Mouse (Mus musculus): ENCODE measurements around the gene Gm2022. TPM values are rescaled to one million over a fixed set of nuclear protein-coding genes. Genes with fewer than 3 reads are reported as not detected.
"Not testable (repeated sequence)": the region's sequence is repeated elsewhere in the genome, so short reads cannot be mapped to it uniquely, and the experiment has no call there.

The Gm2022 gene
- not detected in 2 replicates for polyA plus RNA-seq (2015; fragmentation: Nextera tagmentation; extraction: Ambion mirVana)

DNA sequence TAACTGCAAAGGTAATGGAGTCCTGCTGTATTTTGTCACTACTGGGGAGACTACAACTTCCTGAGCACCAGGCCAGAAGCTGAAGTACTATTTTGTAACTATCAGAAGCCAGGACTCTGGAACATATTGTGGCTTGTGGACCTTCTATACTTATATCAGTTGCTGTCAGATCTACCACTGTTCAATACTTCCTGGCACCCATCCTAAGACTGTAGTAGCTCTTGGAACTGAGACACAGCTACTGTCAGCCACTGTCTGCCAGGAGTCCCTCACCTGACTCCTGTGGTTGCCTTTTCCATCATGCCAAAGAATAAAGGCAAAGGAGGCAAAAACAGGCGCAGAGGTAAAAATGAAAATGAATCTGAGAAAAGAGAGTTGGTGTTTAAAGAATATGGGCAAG, at the start of gene Gm2022:
Gm2022 (plus strand) TSS at position 301 of the 400 bp plus-strand sequence.
- H3K36me3 ChIP-seq; H3K9me3 ChIP-seq; H3K27ac ChIP-seq; H3K4me2 ChIP-seq (replicated peaks); H3K27me3 ChIP-seq; H3K4me3 ChIP-seq; H3K9ac ChIP-seq; ATAC-seq (ENCODE audit: low FRiP score, low read depth); H3K4me1 ChIP-seq: not testable (repeated sequence)
- 89% methylated on average over 1 of the region's 1 CpGs for WGBS

DNA sequence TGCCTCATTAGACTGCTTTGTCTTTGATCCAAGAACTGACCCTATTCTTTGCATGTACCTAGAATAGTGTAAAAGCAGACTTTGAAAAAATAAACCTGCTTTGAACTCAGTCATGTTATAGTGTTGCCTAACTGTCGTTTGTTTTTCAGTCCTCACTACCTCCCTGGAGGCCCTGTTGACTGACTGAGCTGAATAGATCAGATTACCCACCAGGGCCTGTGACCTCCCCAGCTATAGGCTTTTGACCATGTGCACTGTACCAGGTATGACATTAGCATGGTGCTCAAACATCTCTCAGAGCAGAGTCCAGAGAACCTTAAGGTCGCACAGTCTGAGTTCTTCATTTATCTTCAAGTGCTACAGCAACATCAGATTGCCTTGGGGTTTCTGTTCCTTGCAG, 44.5 kb upstream of the Gm2022 start:
- H3K27me3 ChIP-seq; H3K27ac ChIP-seq; H3K4me3 ChIP-seq; H3K4me1 ChIP-seq; H3K36me3 ChIP-seq; H3K4me2 ChIP-seq (replicated peaks); H3K9me3 ChIP-seq; H3K9ac ChIP-seq; ATAC-seq (ENCODE audit: low FRiP score, low read depth): not testable (repeated sequence)
- WGBS = no CpG with 5 or more reads among the region's 2 CpGs

DNA sequence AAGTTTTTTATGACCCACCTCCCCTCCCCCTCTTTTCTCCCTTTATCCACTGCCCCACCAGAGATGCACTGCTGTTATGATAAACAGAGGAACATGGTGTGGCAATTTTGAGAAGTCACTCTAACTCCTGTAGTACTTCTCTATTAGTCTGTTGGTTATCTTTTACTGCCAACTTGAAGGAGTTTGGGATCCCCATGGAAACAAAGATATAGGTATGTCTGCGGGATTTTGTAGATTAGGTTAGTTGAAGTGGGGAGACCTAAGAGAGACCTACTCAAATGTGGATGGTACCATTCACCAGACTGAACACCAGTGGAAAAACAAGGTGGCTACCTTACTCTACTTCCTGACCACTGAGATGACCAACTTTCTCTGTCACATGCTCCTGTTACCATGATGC, 39.1 kb upstream of the Gm2022 start:
- 86% methylated on average over 1 of the region's 1 CpGs for WGBS
- not testable (repeated sequence) for H3K4me3 ChIP-seq; H3K9me3 ChIP-seq; H3K36me3 ChIP-seq; H3K27me3 ChIP-seq; H3K9ac ChIP-seq; H3K27ac ChIP-seq; H3K4me1 ChIP-seq; H3K4me2 ChIP-seq (replicated peaks); ATAC-seq (ENCODE audit: low FRiP score, low read depth)

DNA sequence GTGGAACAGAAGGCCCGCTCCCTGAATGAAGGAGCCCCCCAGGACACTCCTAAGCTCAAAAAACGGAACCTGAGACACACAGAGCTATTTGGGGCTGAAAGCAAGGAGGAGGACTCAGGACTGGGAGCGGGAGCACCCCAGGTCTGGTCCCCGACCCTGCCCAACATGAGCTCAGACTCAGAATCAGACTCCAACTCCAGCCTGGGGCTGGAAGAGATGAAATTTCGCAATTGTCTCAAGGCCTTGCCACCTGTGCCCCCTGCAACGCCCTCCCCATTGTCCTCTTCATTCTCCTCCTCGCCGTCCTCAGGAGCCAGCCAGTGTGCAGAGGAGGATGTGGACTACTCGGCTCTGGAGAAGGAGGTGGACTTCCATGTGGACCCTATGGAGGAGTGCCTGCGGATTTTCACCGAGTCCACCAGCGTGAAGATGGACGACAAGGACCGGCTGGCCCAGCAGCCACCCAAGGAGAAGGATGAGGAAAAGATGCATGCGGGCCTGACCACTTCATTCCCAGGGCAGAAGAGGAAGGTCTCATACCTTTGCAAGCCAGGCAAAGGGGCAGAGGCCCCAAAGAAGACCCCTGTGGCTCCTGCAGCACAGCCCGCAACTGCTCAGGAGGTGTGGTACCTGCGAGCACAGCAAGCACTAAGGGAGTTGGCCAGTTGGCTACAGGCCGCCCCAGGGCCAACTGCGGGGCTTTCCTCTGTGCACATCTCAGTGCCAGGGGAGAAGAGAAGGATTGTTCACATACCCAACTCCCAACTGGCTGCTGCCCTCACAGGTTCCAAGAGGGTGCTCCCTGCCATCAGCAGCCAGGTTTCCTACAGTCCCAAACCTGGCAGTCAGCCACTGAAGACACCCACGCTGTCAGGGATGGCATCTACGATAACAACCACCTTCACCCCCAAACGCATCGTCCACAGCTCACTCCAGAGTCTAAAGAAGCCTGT, 33.2 kb upstream of the Gm2022 start:
- H3K4me1 ChIP-seq; H3K27me3 ChIP-seq; H3K27ac ChIP-seq; H3K4me2 ChIP-seq (replicated peaks); H3K36me3 ChIP-seq; ATAC-seq (ENCODE audit: low FRiP score, low read depth); H3K4me3 ChIP-seq; H3K9ac ChIP-seq: not testable (repeated sequence)
- WGBS = 86% methylated on average over 23 of the region's 23 CpGs
- H3K9me3 ChIP-seq = peaks cover 16% of the 10 kb centered on the region

DNA sequence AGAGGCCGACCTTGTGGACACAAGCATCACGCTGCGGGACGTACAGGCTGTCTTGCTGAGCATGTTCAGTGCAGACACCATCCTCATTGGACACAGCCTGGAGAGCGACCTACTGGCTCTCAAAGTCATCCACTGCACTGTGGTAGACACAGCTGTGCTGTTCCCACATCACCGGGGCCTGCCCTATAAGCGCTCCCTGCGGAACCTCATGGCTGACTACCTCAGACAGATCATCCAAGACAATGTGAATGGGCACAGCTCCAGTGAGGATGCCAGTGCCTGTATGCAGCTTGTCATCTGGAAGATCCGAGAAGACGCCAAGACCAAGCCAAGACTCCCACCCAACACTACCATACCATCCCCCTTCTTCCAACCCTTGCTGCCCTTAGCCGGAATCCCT, 31.5 kb upstream of the Gm2022 start:
- ATAC-seq (ENCODE audit: low FRiP score, low read depth); H3K4me3 ChIP-seq: not testable (repeated sequence)
- 88% methylated on average over 10 of the region's 11 CpGs for WGBS

DNA sequence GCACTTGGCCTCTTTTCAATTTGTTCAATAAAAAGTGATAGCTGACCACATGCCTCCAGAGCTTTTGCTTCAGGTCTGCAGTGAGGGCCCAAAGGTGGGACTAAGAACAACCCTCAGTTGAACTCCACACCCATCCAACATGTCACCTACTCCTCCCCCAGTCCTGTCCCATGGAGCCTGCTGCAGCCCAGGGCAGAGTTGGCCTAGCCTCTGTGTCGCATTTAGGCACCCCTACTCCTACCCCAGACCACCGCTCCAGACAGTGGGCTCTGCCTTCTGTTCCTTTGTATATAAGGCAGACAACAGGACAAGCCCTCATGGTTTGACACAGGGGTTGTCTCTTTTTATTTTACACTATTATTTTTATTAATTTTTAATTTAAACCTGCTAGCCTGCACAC, 31.1 kb upstream of the Gm2022 start:
- H3K9me3 ChIP-seq = peaks cover 16% of the 10 kb centered on the region
- not testable (repeated sequence) for H3K4me1 ChIP-seq; ATAC-seq (ENCODE audit: low FRiP score, low read depth); H3K4me2 ChIP-seq (replicated peaks); H3K36me3 ChIP-seq; H3K9ac ChIP-seq; H3K27me3 ChIP-seq; H3K4me3 ChIP-seq; H3K27ac ChIP-seq
- 79% methylated on average over 2 of the region's 2 CpGs for WGBS

More for the DNA sequence above, 31.5 kb upstream of the Gm2022 start:
- not testable (repeated sequence) for H3K4me2 ChIP-seq (replicated peaks); H3K4me1 ChIP-seq; H3K27ac ChIP-seq; H3K36me3 ChIP-seq; H3K27me3 ChIP-seq; H3K9ac ChIP-seq
- peaks cover 16% of the 10 kb centered on the region for H3K9me3 ChIP-seq

DNA sequence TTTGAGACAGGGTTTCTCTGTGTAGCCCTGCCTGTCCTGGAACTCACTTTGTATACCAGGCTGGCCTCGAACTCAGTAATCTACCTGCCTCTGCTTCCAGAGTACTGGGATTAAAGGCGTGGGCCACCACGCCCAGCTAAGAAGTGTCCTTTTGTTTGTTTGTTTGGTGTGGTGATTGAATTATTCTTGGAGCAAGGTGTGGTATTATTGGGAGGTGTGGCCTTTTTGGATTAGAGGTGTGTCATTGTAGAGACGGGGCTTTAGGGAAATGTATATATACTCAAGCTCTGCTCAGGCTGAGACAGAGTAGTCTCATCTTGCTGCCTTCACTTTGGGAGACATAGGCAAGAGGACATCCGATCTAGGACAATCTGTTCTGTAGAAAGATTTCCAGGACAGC, 21.4 kb upstream of the Gm2022 start, which contains the start of gene Gm2016:
Gm2016 (plus strand) TSS at position 301 of the 400 bp plus-strand sequence.
- H3K4me2 ChIP-seq (replicated peaks); ATAC-seq (ENCODE audit: low FRiP score, low read depth); H3K27ac ChIP-seq; H3K4me3 ChIP-seq; H3K9me3 ChIP-seq; H3K36me3 ChIP-seq; H3K9ac ChIP-seq; H3K4me1 ChIP-seq; H3K27me3 ChIP-seq: not testable (repeated sequence)
- WGBS = 83% methylated on average over 5 of the region's 5 CpGs

DNA sequence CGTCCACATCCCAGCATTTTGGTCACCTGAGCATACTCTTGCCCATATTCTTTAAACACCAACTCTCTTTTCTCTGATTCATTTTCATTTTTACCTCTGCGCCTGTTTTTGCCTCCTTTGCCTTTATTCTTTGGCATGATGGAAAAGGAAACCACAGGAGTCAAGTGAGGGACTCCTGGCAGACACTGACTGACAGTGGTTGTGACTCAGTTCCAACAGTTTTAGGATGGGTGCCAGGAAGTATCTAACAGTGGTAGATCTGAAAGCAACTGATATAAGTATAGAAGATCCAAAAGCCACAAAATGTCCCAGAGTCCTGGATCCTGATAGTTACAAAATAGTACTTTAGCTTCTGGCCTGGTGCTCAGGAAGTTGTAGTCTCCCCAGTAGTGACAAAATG, 24.6 kb downstream of the Gm2022 start, which contains the start of gene Gm2035:
Gm2035 (minus strand) TSS at position 137 of the 400 bp plus-strand sequence.
- not testable (repeated sequence) for H3K4me3 ChIP-seq; H3K4me2 ChIP-seq (replicated peaks); H3K36me3 ChIP-seq; H3K9me3 ChIP-seq; ATAC-seq (ENCODE audit: low FRiP score, low read depth); H3K27ac ChIP-seq; H3K9ac ChIP-seq; H3K4me1 ChIP-seq; H3K27me3 ChIP-seq
- WGBS = 78% methylated on average over 2 of the region's 2 CpGs

Other genes with a start within 250 kb of the Gm2022 start
- gene Gm21319, start 119.6 kb upstream of the Gm2022 start, polyA plus RNA-seq (2015; fragmentation: Nextera tagmentation; extraction: Ambion mirVana) = not detected in 2 replicates
- not detected in 2 replicates for gene Gm21936, start 99.9 kb upstream of the Gm2022 start, polyA plus RNA-seq (2015; fragmentation: Nextera tagmentation; extraction: Ambion mirVana)
- gene BB287469, start 78.8 kb upstream of the Gm2022 start, polyA plus RNA-seq (2015; fragmentation: Nextera tagmentation; extraction: Ambion mirVana) = not detected in 2 replicates
- gene Gm2001, start 53.0 kb upstream of the Gm2022 start, polyA plus RNA-seq (2015; fragmentation: Nextera tagmentation; extraction: Ambion mirVana) = not detected in 2 replicates
- gene Gm2016, start 21.3 kb upstream of the Gm2022 start, polyA plus RNA-seq (2015; fragmentation: Nextera tagmentation; extraction: Ambion mirVana) = not detected in 2 replicates
- not detected in 2 replicates for gene Gm2035, start 24.5 kb downstream of the Gm2022 start, polyA plus RNA-seq (2015; fragmentation: Nextera tagmentation; extraction: Ambion mirVana)
- not detected in 2 replicates for gene Gm2042, start 58.7 kb downstream of the Gm2022 start, polyA plus RNA-seq (2015; fragmentation: Nextera tagmentation; extraction: Ambion mirVana)
- gene Gm2075, start 116.5 kb downstream of the Gm2022 start, polyA plus RNA-seq (2015; fragmentation: Nextera tagmentation; extraction: Ambion mirVana) = not detected in 2 replicates
- not detected in 2 replicates for gene Gm6803, start 123.4 kb downstream of the Gm2022 start, polyA plus RNA-seq (2015; fragmentation: Nextera tagmentation; extraction: Ambion mirVana)
- gene Gm2056, start 131.6 kb downstream of the Gm2022 start, polyA plus RNA-seq (2015; fragmentation: Nextera tagmentation; extraction: Ambion mirVana) = not detected in 2 replicates
- not detected in 2 replicates for gene Gm16368, start 188.3 kb downstream of the Gm2022 start, polyA plus RNA-seq (2015; fragmentation: Nextera tagmentation; extraction: Ambion mirVana)

All from limb, embryonic 13.5 days (tissue).